Mouse (Mus musculus): Measurements from ENCODE around the gene Ttk.

- TF ChIP-seq GATA1 (IDR thresholded peaks at IDR 0.05; ENCODE audit: low read length): no peak
- no peak for TF ChIP-seq TAL1 (IDR thresholded peaks at IDR 0.05; ENCODE audit: low read length)
Observed at GRCm38 (mm10) chr9:83819188-83819587, 15.3 kb upstream of the Ttk start.

Data from erythroblast, embryonic 14.5 days (primary cell).